Mouse (Mus musculus) hindbrain, embryonic 10.5 days (tissue): ENCODE measurements around the gene Map7. TPM values are rescaled to one million over a fixed set of nuclear protein-coding genes. Genes with fewer than 3 reads are reported as not detected.

Source experiments
- DNase-seq: peaks from one replicate; pipeline ENCODE4 v3.0.0-alpha.2; 2017; ENCODE audit warnings: low spot score
- H3K27ac ChIP-seq: fragments of 300-500 bp; sonication (generic); 2 replicates; pipeline ENCODE4 v1.5.1; 2016; ENCODE audit warnings: mild to moderate bottlenecking, moderate library complexity
- H3K27me3 ChIP-seq: fragments of 300-500 bp; sonication (generic); 2 replicates; pipeline ENCODE4 v1.6.1; 2016; ENCODE audit warnings: mild to moderate bottlenecking; ENCODE audit not compliant: poor library complexity, insufficient read depth, severe bottlenecking
- H3K36me3 ChIP-seq: fragments of 300-500 bp; sonication (generic); 2 replicates; pipeline ENCODE4 v1.6.1; 2016; ENCODE audit warnings: mild to moderate bottlenecking, moderate library complexity
- H3K4me1 ChIP-seq: fragments of 300-500 bp; sonication (generic); replicated peaks from 2 replicates; pipeline ENCODE4 v1.6.1; 2016; ENCODE audit warnings: mild to moderate bottlenecking
- H3K4me3 ChIP-seq: fragments of 300-500 bp; sonication (generic); 2 replicates; pipeline ENCODE4 v1.5.1; 2016; ENCODE audit warnings: mild to moderate bottlenecking, moderate library complexity
- H3K9me3 ChIP-seq: fragments of 300-500 bp; sonication (generic); 2 replicates; pipeline ENCODE4 v1.6.1; 2016; ENCODE audit warnings: mild to moderate bottlenecking, moderate library complexity
- WGBS: fragments of 180-500 bp; shearing (Covaris S2); methylation state at CpG from one replicate; pipeline ENCODE4 v1.1.7; 2016; 5-methylcytosine and 5-hydroxymethylcytosine counted together
- polyA plus RNA-seq: library from polyadenylated mRNA; unstranded; fragments of >200 nt; fragmentation: Nextera tagmentation; extraction: Ambion mirVana; gene quantifications from 2 replicates; pipeline ENCODE4 v1.2.1, GENCODE M21; 2016

Gene Map7
- polyA plus RNA-seq, 1 experiment from 2014 or later = 8.9 TPM

GRCm38 (mm10) chr10:20132933-20133652 lies 15.2 kb upstream of the Map7 start:
- WGBS = 92% methylated on average over 12 of the region's 12 CpGs
- no peaks in the 10 kb centered on the region for H3K9me3 ChIP-seq
- DNase-seq = no peak
- no peaks in the 10 kb centered on the region for H3K36me3 ChIP-seq
- H3K27me3 ChIP-seq = no peaks in the 10 kb centered on the region
- no peaks in the 10 kb centered on the region for H3K4me1 ChIP-seq
- H3K27ac ChIP-seq = no peak overlapping the region
- H3K4me3 ChIP-seq = no peak overlapping the region

GRCm38 (mm10) chr10:20135350-20136058 lies 12.8 kb upstream of the Map7 start:
- H3K27me3 ChIP-seq = no peaks in the 10 kb centered on the region
- 82% methylated on average over 15 of the region's 15 CpGs for WGBS

GRCm38 (mm10) chr10:20136505-20136904 lies 11.8 kb upstream of the Map7 start:
- no peak overlapping the region for H3K4me3 ChIP-seq
- H3K9me3 ChIP-seq = no peaks in the 10 kb centered on the region
- H3K36me3 ChIP-seq = no peaks in the 10 kb centered on the region
- no peak for DNase-seq
- 94% methylated on average over 1 of the region's 1 CpGs for WGBS
- peaks cover 3% of the 10 kb centered on the region; the same call in 1 of the 2 replicates for H3K4me1 ChIP-seq
- no peak overlapping the region for H3K27ac ChIP-seq
- H3K27me3 ChIP-seq = no peaks in the 10 kb centered on the region

More at GRCm38 (mm10) chr10:20135350-20136058, 12.8 kb upstream of the Map7 start:
- Histone ChIP-seq H3K4me1 (no peaks in the 10 kb centered on the region), H3K9me3 (no peaks in the 10 kb centered on the region), H3K36me3 (no peaks in the 10 kb centered on the region), H3K27ac (no peak overlapping the region), H3K4me3 (no peak overlapping the region)
- no peak for DNase-seq

GRCm38 (mm10) chr10:20141376-20141775 lies 6.9 kb upstream of the Map7 start:
- WGBS = 55% methylated on average over 17 of the region's 17 CpGs
- Histone ChIP-seq H3K27ac (peak overlapping the region; percentile 23; the same call in 1 of the 2 replicates), H3K4me1 (peaks cover 5% of the 10 kb centered on the region; the same call in 1 of the 2 replicates), H3K4me3 (no peak overlapping the region), H3K36me3 (no peaks in the 10 kb centered on the region), H3K27me3 (peaks cover 8% of the 10 kb centered on the region), H3K9me3 (no peaks in the 10 kb centered on the region)
- DNase-seq = peak; percentile 21

GRCm38 (mm10) chr10:20148773-20149120 lies 476 bp downstream of the Map7 start:
- H3K27ac ChIP-seq = peak overlapping the region; percentile 84
- H3K27me3 ChIP-seq = peaks cover 60% of the 10 kb centered on the region
- no peaks in the 10 kb centered on the region for H3K9me3 ChIP-seq
- under 1% methylated on average over 58 of the region's 58 CpGs for WGBS
- peak overlapping the region; percentile 81 for H3K4me3 ChIP-seq
- H3K36me3 ChIP-seq = no peaks in the 10 kb centered on the region
- peaks cover 26% of the 10 kb centered on the region for H3K4me1 ChIP-seq
- DNase-seq = peak; percentile 53

- Histone ChIP-seq H3K4me1 (peaks cover 27% of the 10 kb centered on the region), H3K27me3 (peaks cover 60% of the 10 kb centered on the region), H3K27ac (peak overlapping the region; percentile 84), H3K4me3 (peak overlapping the region; percentile 81), H3K9me3 (no peaks in the 10 kb centered on the region), H3K36me3 (no peaks in the 10 kb centered on the region)
- under 1% methylated on average over 73 of the region's 74 CpGs for WGBS
- peak; percentile 70 for DNase-seq
Observed at GRCm38 (mm10) chr10:20149121-20149834, 1.0 kb downstream of the Map7 start.

GRCm38 (mm10) chr10:20149835-20150355 lies 1.6 kb downstream of the Map7 start:
- peak; percentile 15 for DNase-seq
- no peaks in the 10 kb centered on the region for H3K9me3 ChIP-seq

GRCm38 (mm10) chr10:20152131-20152530 lies 3.9 kb downstream of the Map7 start:
- DNase-seq = no peak
- H3K4me3 ChIP-seq = no peak overlapping the region
- H3K9me3 ChIP-seq = no peaks in the 10 kb centered on the region

More at GRCm38 (mm10) chr10:20149835-20150355, 1.6 kb downstream of the Map7 start:
- 6% methylated on average over 13 of the region's 13 CpGs for WGBS
- Histone ChIP-seq H3K4me3 (peak overlapping the region; percentile 81), H3K27ac (no peak overlapping the region), H3K36me3 (no peaks in the 10 kb centered on the region), H3K27me3 (peaks cover 65% of the 10 kb centered on the region), H3K4me1 (peaks cover 27% of the 10 kb centered on the region)

GRCm38 (mm10) chr10:20153507-20153906 lies 5.2 kb downstream of the Map7 start:
- no peaks in the 10 kb centered on the region for H3K36me3 ChIP-seq
- H3K27ac ChIP-seq = no peak overlapping the region
- DNase-seq = peak; percentile 28
- no peak overlapping the region for H3K4me3 ChIP-seq
- H3K4me1 ChIP-seq = peaks cover 24% of the 10 kb centered on the region
- no peaks in the 10 kb centered on the region for H3K9me3 ChIP-seq
- H3K27me3 ChIP-seq = peaks cover 43% of the 10 kb centered on the region
- WGBS = 28% methylated on average over 2 of the region's 2 CpGs

More at GRCm38 (mm10) chr10:20152131-20152530, 3.9 kb downstream of the Map7 start:
- WGBS = 90% methylated on average over 1 of the region's 1 CpGs
- peaks cover 27% of the 10 kb centered on the region for H3K4me1 ChIP-seq
- H3K27ac ChIP-seq = no peak overlapping the region
- no peaks in the 10 kb centered on the region for H3K36me3 ChIP-seq
- H3K27me3 ChIP-seq = peaks cover 56% of the 10 kb centered on the region

- peaks cover 28% of the 10 kb centered on the region for H3K27me3 ChIP-seq
- H3K9me3 ChIP-seq = no peaks in the 10 kb centered on the region
- WGBS = 81% methylated on average over 7 of the region's 7 CpGs
- H3K27ac ChIP-seq = no peak overlapping the region
- DNase-seq = no peak
- no peaks in the 10 kb centered on the region for H3K36me3 ChIP-seq
- H3K4me3 ChIP-seq = no peak overlapping the region
- peaks cover 7% of the 10 kb centered on the region; the same call in 1 of the 2 replicates for H3K4me1 ChIP-seq
Observed at GRCm38 (mm10) chr10:20155401-20155800, 7.1 kb downstream of the Map7 start.

GRCm38 (mm10) chr10:20157021-20157726 lies 8.9 kb downstream of the Map7 start:
- Histone ChIP-seq H3K4me3 (no peak overlapping the region), H3K36me3 (no peaks in the 10 kb centered on the region), H3K4me1 (peaks cover 7% of the 10 kb centered on the region; the same call in 1 of the 2 replicates), H3K27ac (no peak overlapping the region), H3K9me3 (no peaks in the 10 kb centered on the region), H3K27me3 (peaks cover 16% of the 10 kb centered on the region; the same call in 1 of the 2 replicates)
- no peak for DNase-seq
- 85% methylated on average over 8 of the region's 8 CpGs for WGBS

- Histone ChIP-seq H3K4me3 (no peak overlapping the region), H3K9me3 (no peaks in the 10 kb centered on the region), H3K36me3 (no peaks in the 10 kb centered on the region), H3K27ac (no peak overlapping the region), H3K27me3 (peaks cover 16% of the 10 kb centered on the region; the same call in 1 of the 2 replicates), H3K4me1 (peaks cover under 1% of the 10 kb centered on the region; the same call in 1 of the 2 replicates)
- 58% methylated on average over 4 of the region's 4 CpGs for WGBS
- DNase-seq = no peak
Observed at GRCm38 (mm10) chr10:20158756-20159155, 10.5 kb downstream of the Map7 start.
